Mouse (Mus musculus) lung, embryonic 14.5 days (tissue): ENCODE results near the gene Shh. TPM values are rescaled to one million over a fixed set of nuclear protein-coding genes. Genes with fewer than 3 reads are reported as not detected.

Experiments
- ATAC-seq: fragments of 200-750 bp; cut with Nextera tagmentation; 2 replicates; pipeline ENCODE4 v1.8.0; 2017; ENCODE audit warnings: mild to moderate bottlenecking, moderate TSS enrichment, moderate library complexity; ENCODE audit not compliant: insufficient read depth
- DNase-seq: peaks from one replicate; pipeline ENCODE4 v3.0.0-alpha.2; 2015
- H3K27ac ChIP-seq: fragments of 300-500 bp; sonication (generic); 2 replicates; pipeline ENCODE4 v1.5.1; 2014; ENCODE audit warnings: low read depth, mild to moderate bottlenecking, moderate library complexity
- H3K27me3 ChIP-seq: fragments of 300-500 bp; sonication (generic); 2 replicates; pipeline ENCODE4 v1.6.1; 2014; ENCODE audit warnings: low read length, control low read depth; ENCODE audit not compliant: insufficient read depth
- H3K36me3 ChIP-seq: fragments of 300-500 bp; sonication (generic); 2 replicates; pipeline ENCODE4 v1.6.1; 2014; ENCODE audit warnings: control low read depth; ENCODE audit not compliant: insufficient read depth
- H3K4me1 ChIP-seq: fragments of 300-500 bp; sonication (generic); 2 replicates; pipeline ENCODE4 v1.6.1; 2014; ENCODE audit warnings: antibody characterized with exemption, control low read depth; ENCODE audit not compliant: insufficient read depth
- H3K4me2 ChIP-seq: fragments of 300-500 bp; sonication (generic); 2 replicates; pipeline ENCODE4 v1.6.1; 2014; ENCODE audit warnings: mild to moderate bottlenecking
- H3K4me3 ChIP-seq: fragments of 300-500 bp; sonication (generic); 2 replicates; pipeline ENCODE4 v1.5.1; 2014; ENCODE audit warnings: low read depth, low read length
- H3K9ac ChIP-seq: fragments of 300-500 bp; sonication (generic); 2 replicates; pipeline ENCODE4 v1.6.1; 2014
- H3K9me3 ChIP-seq: fragments of 300-500 bp; sonication (generic); 2 replicates; pipeline ENCODE4 v1.6.1; 2016; ENCODE audit warnings: low read depth, low read length, control low read depth
- CTCF ChIP-seq: IDR thresholded peaks from 2 replicates; pipeline ENCODE4 v1.5.1; 2016; ENCODE audit warnings: antibody characterized with exemption, low read depth
- WGBS: fragments of 180-500 bp; shearing (Covaris S2); extraction: QIAGEN DNeasy Blood & Tissue Kit; methylation state at CpG from one replicate; pipeline ENCODE4 v1.1.7; 2014; 5-methylcytosine and 5-hydroxymethylcytosine counted together
- polyA plus RNA-seq: library from polyadenylated mRNA; unstranded; fragments of >200 nt; fragmentation: Nextera tagmentation; extraction: Ambion mirVana; gene quantifications from 2 replicates; pipeline ENCODE4 v1.2.1, GENCODE M21; 2014

Shh gene
- polyA plus RNA-seq: 5.9 and 6.3 TPM in 2 replicates

DNA sequence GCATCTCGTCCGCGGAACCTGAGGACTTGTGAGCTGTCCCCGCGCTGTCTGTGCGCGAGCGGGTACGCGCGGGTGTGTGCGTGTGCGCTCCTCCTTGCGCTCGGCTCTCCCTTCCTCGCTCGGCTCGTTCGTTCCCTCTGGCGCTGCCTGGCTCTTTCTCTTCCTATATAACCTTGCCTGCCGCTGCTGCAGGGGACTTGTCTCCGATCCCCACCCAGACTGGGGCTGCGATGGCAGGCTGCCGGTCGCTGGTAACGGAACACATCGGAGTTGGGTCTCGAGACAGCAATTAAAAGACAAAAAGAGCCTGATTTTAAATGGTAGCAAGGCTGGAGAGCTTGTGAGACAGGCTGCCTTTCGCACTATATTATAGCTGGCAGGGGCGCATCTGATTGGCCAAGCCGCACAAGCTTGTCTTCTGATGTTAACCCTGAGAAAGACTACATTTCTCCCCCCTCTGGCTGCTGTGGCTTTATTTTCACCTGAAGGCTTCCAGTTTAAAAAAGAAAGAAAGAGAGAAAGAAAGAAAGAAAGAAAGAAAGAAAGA is at the start of gene Shh:
Gene Shh, minus strand, starts transcription at position 497 of the 547 bp plus-strand sequence.
- Histone ChIP-seq H3K9ac (peak within 1 kb of the TSS; percentile 71), H3K27me3 (peaks cover 73% of the 10 kb centered on the region), H3K4me2 (peak within 1 kb of the TSS; percentile 71), H3K27ac (peak within 1 kb of the TSS; percentile 98), H3K9me3 (no peaks in the 10 kb centered on the region), H3K4me1 (no peaks in the 10 kb centered on the region), H3K36me3 (no peaks in the 10 kb centered on the region), H3K4me3 (peak within 1 kb of the TSS; percentile 57)
- ATAC-seq (no peak), DNase-seq (peak; percentile 50)
- under 1% methylated on average over 31 of the region's 31 CpGs for WGBS
- no peak for TF ChIP-seq CTCF

DNA sequence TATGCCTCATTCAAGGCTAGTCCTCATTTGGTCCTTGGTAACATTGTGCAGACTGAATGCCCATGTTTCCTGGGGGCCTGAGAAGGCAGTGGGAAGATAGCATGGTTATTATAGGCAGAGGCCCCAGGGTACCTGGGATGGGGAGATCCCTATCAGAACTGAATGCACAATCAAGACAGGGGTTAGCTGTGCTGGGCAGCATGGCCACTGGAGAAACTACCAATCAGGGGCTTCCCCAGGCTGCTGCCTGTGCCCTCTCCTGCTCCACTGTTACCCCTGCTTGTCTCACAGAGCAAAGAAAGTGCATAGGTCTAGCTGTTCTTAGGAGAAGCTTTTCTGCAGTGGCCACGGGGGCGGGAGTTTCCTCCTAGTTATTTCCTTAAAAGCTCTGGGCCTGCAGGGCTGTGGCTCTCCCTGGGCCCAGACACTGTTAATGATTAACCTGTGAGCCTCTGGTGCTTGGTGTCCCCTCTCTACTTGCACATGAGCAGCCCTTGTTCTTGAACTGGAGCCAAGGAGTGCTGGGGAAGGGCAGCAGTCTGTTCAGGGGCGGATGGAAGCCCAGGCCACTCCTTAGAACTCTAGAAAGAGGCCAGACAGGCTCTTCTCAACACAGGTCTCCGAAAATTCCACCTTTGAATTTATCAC is 33.9 kb upstream of the Shh start:
- Histone ChIP-seq H3K4me1 (no peaks in the 10 kb centered on the region; the same call in none of the 2 replicates), H3K27me3 (no peaks in the 10 kb centered on the region), H3K9ac (no peak overlapping the region), H3K4me2 (no peak overlapping the region), H3K4me3 (no peak overlapping the region), H3K9me3 (no peaks in the 10 kb centered on the region), H3K27ac (peak overlapping the region; percentile 89), H3K36me3 (no peaks in the 10 kb centered on the region)
- no peak for TF ChIP-seq CTCF
- DNase-seq (peak; percentile 87), ATAC-seq (peak; percentile 92)
- 53% methylated on average over 4 of the region's 4 CpGs for WGBS

DNA sequence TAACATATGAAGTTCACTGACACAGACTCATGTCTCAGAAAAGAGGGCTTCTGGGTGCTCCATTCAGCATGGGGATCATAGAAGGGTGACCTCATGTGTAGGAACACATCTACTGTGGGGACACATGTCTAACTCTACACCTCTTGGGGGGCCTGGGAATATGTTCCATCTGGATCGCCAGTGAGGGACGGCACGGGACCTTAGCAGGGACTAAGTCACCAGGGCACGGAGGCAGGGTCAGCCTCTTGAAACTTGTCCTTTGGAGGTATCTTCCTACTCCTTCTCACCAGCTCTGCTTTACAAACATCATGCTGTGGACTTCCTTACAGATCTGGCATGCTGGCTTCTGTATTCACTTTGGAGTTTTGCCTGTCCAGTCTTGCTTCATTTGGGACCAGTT is 31.8 kb upstream of the Shh start:
- ATAC-seq (no peak), DNase-seq (no peak)
- H3K27me3 ChIP-seq: no peaks in the 10 kb centered on the region
- TF ChIP-seq CTCF: no peak
- no peaks in the 10 kb centered on the region; the same call in none of the 2 replicates for H3K4me1 ChIP-seq
- H3K4me3 ChIP-seq: no peak overlapping the region
- H3K27ac ChIP-seq: no peak overlapping the region
- H3K9ac ChIP-seq: no peak overlapping the region
- H3K9me3 ChIP-seq: no peaks in the 10 kb centered on the region
- 80% methylated on average over 4 of the region's 4 CpGs for WGBS
- no peaks in the 10 kb centered on the region for H3K36me3 ChIP-seq
- no peak overlapping the region for H3K4me2 ChIP-seq

DNA sequence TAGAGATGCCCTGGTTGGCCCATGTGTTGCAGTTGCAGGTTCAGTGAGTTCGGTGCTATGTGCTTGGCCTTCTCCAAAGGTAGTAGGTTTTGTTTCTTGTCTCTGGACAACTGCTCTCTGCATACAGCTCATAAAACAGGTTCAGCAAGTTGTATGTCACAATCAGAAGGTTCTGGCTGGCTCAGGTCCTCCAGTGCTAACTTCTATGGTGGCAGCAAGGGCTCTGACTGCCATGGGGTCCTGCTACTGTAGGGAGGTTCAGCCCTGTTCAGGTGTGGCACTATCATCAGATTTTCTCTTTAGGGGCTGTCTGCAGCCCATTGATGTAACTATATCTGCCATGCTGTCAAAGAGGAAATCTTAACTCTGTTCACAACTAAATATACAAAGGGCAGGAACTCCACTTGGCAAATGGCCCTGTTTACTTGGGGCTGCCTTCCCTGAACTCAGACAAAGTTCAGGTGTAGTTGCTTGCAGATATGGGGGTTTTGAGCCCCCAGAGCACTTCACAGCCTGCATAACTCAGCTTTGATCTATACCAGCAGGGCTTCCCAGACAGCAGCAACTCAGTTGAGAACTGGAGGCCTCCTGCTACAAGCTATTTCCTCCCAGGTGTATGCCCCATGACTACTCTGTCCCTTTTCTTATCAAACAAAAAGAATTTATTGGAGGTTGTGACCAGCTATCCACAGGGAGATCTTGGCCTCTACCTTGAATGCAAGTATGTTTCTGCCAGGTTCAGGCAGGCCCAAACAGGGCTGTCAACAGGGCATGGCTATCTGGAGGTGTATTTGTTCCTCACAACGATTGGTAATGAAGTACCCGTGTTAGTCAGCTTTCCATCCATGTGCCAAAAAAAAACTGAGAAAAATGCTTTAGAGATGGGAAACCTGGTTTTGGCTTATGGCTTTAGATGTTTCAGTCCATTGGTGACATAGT is 28.9 kb upstream of the Shh start:
- Histone ChIP-seq H3K27me3 (no peaks in the 10 kb centered on the region), H3K36me3 (no peaks in the 10 kb centered on the region), H3K4me1 (no peaks in the 10 kb centered on the region; the same call in none of the 2 replicates), H3K9ac (no peak overlapping the region), H3K4me2 (no peak overlapping the region), H3K27ac (peak overlapping the region; percentile 76), H3K4me3 (no peak overlapping the region), H3K9me3 (no peaks in the 10 kb centered on the region)
- DNase-seq (peak; percentile 53), ATAC-seq (peak; percentile 60)
- no peak for TF ChIP-seq CTCF
- 67% methylated on average over 3 of the region's 3 CpGs for WGBS

- H3K4me1 ChIP-seq: no peaks in the 10 kb centered on the region; the same call in 1 of the 2 replicates
- H3K36me3 ChIP-seq: no peaks in the 10 kb centered on the region
- no peak overlapping the region for H3K27ac ChIP-seq
- no peak overlapping the region for H3K4me3 ChIP-seq
- 65% methylated on average over 3 of the region's 3 CpGs for WGBS
- H3K9me3 ChIP-seq: no peaks in the 10 kb centered on the region
- ATAC-seq: no peak
- no peak overlapping the region for H3K4me2 ChIP-seq
- TF ChIP-seq CTCF: no peak
- DNase-seq: no peak
- no peak overlapping the region for H3K9ac ChIP-seq
- no peaks in the 10 kb centered on the region for H3K27me3 ChIP-seq
Measured at GRCm38 (mm10) chr5:28493550-28493949, 26.5 kb upstream of the Shh start.

DNA sequence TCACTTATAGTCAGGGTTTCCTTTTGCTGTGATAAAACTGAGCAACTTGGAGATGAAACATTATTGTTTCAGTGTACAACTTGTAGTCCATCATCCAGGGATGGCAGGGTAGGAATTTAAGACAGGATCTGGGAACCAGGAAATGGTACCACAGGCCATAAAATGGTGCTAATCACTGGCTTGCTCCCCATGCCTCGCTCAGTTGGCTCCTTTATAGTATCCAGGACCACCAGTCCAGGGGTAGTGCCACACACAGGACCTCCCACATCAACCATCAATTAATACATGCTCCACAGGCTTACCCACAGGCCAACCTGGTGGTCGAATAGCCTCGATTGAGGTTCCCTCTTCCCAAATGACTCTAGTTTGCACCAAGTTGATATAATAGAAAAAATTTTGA is 15.9 kb upstream of the Shh start:
- H3K9ac ChIP-seq: no peak overlapping the region
- no peaks in the 10 kb centered on the region for H3K36me3 ChIP-seq
- no peak overlapping the region for H3K27ac ChIP-seq
- H3K27me3 ChIP-seq: no peaks in the 10 kb centered on the region
- H3K4me1 ChIP-seq: no peaks in the 10 kb centered on the region
- no peak for TF ChIP-seq CTCF
- DNase-seq (no peak), ATAC-seq (no peak)
- no peak overlapping the region for H3K4me2 ChIP-seq
- 72% methylated on average over 3 of the region's 3 CpGs for WGBS
- H3K4me3 ChIP-seq: no peak overlapping the region
- no peaks in the 10 kb centered on the region for H3K9me3 ChIP-seq

DNA sequence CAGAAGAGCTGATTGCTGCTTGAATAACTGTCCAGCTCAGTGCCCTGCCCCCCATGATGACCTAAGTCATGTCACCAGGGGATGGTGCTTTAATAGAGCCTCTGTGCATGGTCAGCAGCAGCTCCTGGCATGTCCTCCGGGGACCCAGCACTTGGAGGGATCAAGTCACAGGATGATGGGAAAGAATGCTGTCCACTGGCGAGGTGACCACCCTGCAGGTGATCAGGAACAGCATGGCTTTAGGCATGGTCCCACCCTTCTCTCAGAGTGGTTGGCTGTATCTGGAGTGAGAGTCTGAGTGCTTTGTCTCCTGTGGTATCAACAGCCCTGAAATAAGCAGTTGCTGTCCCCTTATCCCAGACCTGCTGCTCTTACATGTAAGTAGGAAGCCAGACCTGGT is 14.7 kb upstream of the Shh start:
- 46% methylated on average over 2 of the region's 2 CpGs for WGBS
- Histone ChIP-seq H3K4me1 (no peaks in the 10 kb centered on the region), H3K4me3 (no peak overlapping the region), H3K36me3 (no peaks in the 10 kb centered on the region), H3K27ac (no peak overlapping the region), H3K27me3 (no peaks in the 10 kb centered on the region), H3K9me3 (no peaks in the 10 kb centered on the region), H3K9ac (no peak overlapping the region), H3K4me2 (no peak overlapping the region)
- no peak for TF ChIP-seq CTCF
- DNase-seq (no peak), ATAC-seq (no peak)
